Mouse (Mus musculus): ENCODE data around the gene Xrcc3.

Xrcc3 gene

DNA sequence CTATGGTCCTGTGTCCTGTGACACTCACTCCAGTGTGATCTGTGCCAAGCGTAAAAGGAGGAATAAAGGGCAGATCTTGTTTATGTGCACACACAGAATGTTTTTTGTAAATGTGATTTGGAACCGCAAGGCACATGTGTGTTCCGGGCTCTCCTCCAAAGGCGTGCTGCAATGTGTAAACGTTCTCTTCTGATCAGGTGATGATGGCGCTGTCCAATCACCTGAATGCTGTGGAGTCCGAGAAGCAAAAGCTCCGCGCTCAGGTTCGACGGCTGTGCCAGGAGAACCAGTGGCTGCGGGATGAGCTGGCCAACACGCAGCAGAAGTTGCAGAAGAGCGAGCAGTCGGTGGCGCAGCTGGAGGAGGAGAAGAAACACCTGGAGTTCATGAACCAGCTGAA lies 39.5 kb downstream of the Xrcc3 start:
- DNase-seq, result no peak

DNA sequence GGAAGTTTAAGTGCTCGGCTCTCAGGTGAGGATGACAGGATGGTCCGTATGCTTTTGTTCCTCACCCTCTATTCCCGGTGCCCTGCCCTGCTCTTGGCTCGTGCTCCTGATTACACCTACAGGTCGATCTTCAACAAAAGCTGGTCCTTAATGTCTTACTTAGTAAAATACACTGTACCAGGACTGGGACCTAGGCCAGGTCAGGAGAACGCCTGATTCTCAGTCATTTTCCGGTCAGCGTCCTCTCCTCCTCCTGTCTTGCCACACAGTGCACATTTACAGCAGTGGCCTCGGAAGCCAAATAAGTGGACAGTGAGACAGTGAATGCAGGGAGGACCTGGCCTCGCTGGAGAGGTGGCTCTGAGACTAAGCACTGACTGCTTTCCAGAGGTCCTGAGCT lies 43.0 kb downstream of the Xrcc3 start:
- peak; percentile 29 for DNase-seq

DNA sequence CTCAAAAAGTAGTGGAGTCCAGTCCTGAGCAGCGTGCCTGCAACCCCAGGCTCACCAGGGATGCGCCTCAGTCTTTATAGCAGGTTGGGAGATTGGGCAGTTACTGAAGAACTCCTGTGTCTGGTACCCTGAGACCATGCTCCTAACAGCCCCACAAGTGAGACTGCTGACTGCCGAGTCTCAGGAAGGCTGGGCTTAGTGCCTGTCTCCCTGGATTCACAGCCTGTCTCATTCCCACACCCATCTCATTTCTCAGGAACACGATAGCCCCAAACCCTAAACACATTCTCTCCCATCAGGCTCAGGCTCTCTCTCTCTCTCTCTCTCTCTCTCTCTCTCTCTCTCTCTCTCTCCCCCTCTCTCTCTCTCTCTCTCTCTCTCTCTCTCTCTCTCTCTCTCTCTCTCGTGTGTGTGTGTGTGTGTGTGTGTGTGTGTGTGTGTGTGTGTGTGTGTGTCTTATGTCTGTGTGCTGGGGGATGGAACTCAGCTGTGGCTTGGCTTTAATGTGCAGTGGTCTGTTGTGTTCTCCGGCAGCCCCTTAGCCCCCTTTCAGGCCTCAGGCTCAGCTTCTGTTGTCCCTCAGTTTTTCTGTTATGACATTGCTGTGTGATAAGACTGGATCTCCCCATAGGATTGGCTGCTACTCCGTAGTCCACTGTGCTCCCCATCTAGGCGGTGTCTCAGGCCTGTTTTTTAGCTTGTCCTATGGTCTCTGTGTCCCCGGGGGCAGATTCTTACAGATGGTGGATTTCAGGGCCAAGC lies 43.7 kb downstream of the Xrcc3 start:
- DNase-seq, result no peak

GRCm38 (mm10) chr12:111769306-111769705 lies 44.4 kb downstream of the Xrcc3 start:
- DNase-seq, result peak; percentile 81

DNA sequence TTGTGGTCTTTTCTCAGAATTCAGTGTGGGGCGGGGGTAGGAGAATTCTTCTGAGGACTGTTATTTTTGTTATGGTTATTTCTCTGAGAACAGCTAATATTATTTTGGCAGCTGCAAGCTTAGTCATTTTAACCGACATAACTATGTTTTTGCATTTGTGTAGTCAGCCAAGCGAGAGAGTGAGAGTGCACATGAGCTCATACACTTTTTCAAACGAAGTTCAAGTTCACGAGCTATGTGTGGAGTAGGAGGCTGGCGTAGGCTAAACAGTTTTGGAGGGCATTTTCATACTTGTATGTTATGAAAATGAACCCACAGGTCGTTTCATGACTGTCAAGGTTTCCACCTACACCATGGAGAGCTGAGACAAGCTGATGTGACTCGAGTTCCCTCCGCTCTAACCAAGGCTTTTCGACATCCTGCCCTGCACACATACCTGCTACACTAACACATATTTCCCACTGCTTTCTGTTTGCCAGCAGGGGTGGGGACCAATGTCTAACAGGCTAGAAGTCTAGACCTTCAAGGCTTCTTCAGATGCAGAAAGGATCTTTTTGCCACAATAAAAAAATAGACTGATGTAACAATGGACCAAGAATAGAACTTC lies 45.2 kb downstream of the Xrcc3 start:
- no peak for DNase-seq

GRCm38 (mm10) chr12:111766313-111767236 lies 47.1 kb downstream of the Xrcc3 start:
- no peak for DNase-seq

GRCm38 (mm10) chr12:111762620-111763280 lies 50.9 kb downstream of the Xrcc3 start:
- no peak for DNase-seq

DNA sequence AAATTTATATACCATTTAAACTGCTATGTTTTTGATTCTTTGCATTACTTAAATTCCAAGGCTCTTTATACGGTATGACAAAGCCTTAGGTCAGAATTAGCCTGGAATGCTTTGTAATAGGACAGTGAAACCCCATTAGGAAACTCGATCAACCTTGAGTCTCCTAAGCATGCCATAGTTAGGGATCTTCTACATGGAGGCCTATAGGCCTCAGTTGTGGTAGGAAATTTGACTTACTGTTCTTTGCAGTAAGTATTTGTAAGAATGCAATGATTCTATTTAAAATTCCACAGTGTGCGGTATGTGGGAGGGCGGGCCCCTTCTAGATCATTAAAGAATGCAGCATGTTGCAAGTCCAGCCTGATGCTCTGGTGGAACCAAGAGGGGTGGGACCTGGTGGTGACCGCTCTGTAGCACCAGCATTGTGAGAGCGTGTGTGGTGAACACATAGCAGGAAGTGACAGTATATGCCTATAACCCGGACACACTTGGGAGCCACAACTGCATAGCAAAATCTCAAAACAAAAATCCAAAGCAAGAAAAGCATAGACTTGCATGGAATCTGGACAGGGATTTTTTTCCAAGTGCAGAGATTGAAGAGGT lies 53.3 kb downstream of the Xrcc3 start:
- no peak for DNase-seq

- peak; percentile 68 for DNase-seq
Observed at GRCm38 (mm10) chr12:111759176-111760061, 54.3 kb downstream of the Xrcc3 start.

DNA sequence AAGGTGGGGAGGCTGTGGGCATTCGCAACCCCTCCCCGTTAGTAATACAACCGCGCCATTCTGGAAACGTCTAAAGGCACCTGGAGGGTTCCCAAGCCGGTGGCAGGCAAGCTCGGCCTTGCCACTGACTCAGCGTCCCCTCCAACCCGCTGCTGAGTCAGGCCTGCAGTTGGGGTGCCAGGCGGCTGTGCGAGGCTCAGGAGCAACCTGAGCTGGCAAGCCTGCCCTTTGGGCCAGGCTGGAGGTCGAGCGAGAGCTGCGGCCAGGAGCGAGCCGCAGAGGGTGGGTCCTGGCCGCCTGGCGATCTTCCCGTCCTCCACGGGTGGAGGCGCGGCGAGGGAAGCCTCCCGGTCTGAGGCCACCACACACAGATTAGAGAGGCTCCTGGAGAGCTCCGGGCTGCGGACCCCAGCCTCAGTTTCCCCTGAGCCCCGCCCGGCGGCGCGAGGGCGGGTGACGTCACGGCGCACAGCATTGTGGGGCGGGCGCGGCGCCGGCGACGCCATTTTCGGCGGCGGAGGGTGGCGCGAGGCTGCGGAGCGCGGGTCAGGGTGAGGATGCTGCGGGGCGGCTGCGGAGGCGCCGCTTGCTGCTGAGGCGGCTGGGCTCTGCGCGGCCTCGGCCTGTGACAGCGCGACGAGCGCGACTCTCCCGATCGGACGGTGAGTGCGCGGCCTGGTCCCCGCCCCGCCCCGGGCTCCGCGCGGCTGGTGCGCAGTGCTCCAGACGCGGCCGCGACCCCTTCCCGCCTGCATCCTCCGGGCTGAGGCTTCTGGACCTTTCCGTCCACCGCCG lies 55.1 kb downstream of the Xrcc3 start, which contains the start of gene Klc1:
TSS of gene Klc1 (plus strand) at position 469 of the 795 bp plus-strand sequence.
- peak; percentile 85 for DNase-seq

- DNase-seq, result no peak
Observed at GRCm38 (mm10) chr12:111757561-111758325, 55.9 kb downstream of the Xrcc3 start.

DNA sequence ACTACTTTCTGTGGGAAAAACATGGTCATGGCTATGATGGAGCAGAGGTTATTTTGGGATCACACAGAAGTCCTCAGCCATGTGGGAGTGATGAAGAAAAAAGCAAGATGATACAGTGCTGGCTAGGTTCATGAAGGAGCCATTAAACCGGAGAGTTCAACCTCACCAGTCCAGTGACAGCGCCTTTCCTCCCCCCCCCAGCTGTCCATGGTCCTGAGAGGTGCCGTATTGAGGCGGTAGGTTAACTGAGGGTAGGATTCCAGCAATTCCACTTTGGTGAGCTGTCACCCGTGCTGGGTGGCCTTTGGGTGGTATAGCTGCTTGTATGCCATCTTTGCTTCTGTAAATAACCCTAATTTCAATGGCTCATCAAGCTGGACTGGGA lies 57.0 kb downstream of the Xrcc3 start:
- no peak for DNase-seq

DNA sequence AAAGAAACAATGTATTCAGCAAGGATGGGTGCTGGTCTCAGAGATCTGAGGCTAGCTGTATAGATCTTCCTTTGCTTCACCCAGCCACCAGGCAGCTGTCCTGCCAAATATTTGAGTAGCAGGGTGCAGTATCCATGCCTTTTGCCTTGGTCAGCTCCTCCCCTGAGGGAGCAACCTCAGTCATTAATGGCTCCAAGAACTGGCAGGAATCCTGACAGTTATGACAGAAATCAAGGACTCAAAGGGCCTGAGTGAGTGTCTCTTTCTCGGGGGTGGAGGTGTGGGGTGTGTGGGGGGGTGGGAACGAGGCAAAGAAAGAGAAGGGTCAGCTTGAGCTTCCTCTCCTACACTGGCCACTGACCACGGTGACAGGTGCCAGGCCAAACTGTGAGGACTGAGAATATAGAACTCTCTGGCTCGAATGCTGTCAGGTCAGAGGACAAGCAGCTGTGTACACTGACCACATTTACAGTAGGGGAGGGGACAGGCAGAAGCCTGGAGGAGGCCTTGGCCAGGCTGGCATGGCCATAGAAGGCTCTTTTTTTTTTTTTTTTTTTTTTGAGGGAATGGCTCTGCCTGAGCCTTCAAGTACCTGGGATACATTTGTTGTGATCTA lies 57.5 kb downstream of the Xrcc3 start:
- DNase-seq, result no peak

- DNase-seq, result no peak
Observed at GRCm38 (mm10) chr12:111755231-111755630, 58.4 kb downstream of the Xrcc3 start.

DNA sequence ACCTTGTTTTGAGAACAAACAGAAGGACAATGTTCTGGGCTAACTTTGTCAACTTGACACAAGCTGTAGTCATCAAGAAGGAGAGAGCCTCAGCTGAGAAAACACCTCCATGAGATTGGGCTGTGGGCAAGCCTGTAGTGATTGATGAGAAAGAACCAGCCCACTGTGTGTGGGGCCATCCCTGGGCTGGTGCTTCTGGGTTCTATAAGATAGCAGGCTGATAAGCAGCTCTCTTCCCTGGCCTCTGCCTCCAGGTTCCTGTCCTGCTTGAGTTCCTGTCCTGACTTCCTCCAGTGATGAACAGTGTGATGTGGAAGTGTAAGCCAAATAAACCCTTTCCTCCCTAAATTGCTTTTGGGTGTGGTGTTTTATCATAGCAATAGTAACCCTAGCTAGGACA lies 59.0 kb downstream of the Xrcc3 start:
- no peak for DNase-seq

GRCm38 (mm10) chr12:111753347-111753746 lies 60.3 kb downstream of the Xrcc3 start:
- DNase-seq, result no peak

All from kidney, postnatal 14 days (tissue).